In the genomic region with DNA sequence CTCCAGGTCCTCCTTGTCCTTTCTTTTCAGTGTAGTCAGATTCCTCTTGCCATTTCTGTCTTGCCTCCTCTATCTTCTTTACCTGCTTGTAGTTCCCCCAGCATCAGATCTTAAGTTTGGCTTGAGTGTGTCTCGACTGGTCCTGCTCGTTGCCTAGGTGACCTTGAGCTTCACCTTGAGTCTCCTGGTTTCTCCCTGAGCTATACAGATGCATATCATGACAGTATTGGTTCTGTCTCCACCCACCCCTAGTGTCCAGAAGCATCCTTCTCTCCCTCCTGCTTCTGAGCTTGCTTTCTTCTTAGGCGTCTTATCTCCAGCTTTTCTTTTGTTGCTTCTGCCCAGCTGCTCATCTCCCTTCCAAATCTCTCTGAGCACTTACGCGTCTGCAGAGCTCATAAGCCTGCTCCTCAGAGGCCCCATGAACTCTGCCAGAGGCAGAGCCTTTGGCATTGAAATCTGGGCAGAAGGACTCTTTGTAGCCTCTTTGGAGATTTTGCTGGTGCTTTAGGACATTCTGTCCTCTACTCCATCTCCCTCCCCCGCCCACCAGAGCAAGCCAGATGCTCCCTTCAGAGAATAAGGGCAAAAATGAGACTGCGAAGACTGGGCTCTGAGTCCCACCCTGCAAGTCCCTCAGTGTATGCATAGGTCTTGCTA, we compare ENCODE assay signal across 13 mouse cellular contexts. TPM values are rescaled to one million over a fixed set of nuclear protein-coding genes. Genes with fewer than 3 reads are reported as not detected.
"Had no signal": no experiment of that assay in that cellular context is flagged by ENCODE, and none has a peak within 500 bp of the region (broad histone marks: within the 10 kb centered on the region; RNA-seq: fewer than 3 reads in every experiment).

No protein-coding gene starts in this region.

- H3K4me3 ChIP-seq: limb, embryonic 12.5 days; liver, embryonic 13.5 days; lung, embryonic 15.5 days; midbrain, embryonic 12.5 days had no signal

- DNase-seq: kidney, postnatal 25 days; layer of hippocampus, adult 9-11 months; liver; liver, embryonic 13.5 days; liver, postnatal 0 days; retina, postnatal 1 day; right cerebral cortex, postnatal 4 days; spleen, adult 18-20 months; thymus, postnatal 36 days had no signal

- ATAC-seq: liver, postnatal 0 days had no signal

- H3K4me1 ChIP-seq: limb, embryonic 12.5 days; liver, embryonic 13.5 days; lung, embryonic 15.5 days; midbrain, embryonic 12.5 days had no signal

- H3K9ac ChIP-seq: limb, embryonic 12.5 days; liver, embryonic 13.5 days; liver, postnatal 0 days; lung, embryonic 15.5 days; midbrain, embryonic 12.5 days had no signal

- H3K9me3 ChIP-seq: limb, embryonic 12.5 days; liver, embryonic 13.5 days; lung, embryonic 15.5 days; midbrain, embryonic 12.5 days had no signal

- H3K27me3 ChIP-seq: limb, embryonic 12.5 days; liver, embryonic 13.5 days; lung, embryonic 15.5 days; midbrain, embryonic 12.5 days had no signal

- H3K27ac ChIP-seq: limb, embryonic 12.5 days; liver, embryonic 13.5 days; lung, embryonic 15.5 days; midbrain, embryonic 12.5 days had no signal

- H3K4me2 ChIP-seq: limb, embryonic 12.5 days; liver, embryonic 13.5 days; lung, embryonic 15.5 days; midbrain, embryonic 12.5 days had no signal

RNA-seq across cellular contexts. Expression of a gene that starts 15.0 kb away (rescaled TPM):
- polyA plus RNA-seq: kidney, embryonic 16.5 days; liver, embryonic 13.5 days; lung, embryonic 15.5 days had no signal
